Mouse (Mus musculus) adrenal gland, adult 18-20 months (tissue): Measurements from ENCODE around the gene Pitpnm3. TPM values are rescaled to one million over a fixed set of nuclear protein-coding genes. Genes with fewer than 3 reads are reported as not detected.
A peak's percentile ranks its signal among the peaks of the same experiment; 100 is the strongest.

ENCODE experiments used
- DNase-seq, 2 experiments: peaks; one replicate each; pipeline ENCODE4 v3.0.0; 2021 to 2022; ENCODE audit warnings: low spot score in 2 of 2
- total RNA-seq, 2 experiments: library from RNA; stranded (reverse); gene quantifications; 1 replicate in 1 of 2; 2 replicates in 1 of 2; pipeline ENCODE4 v1.2.3; 2021

The Pitpnm3 gene
- total RNA-seq, 2 experiments from 2014 or later = 3.3 to 7.6 TPM

DNA sequence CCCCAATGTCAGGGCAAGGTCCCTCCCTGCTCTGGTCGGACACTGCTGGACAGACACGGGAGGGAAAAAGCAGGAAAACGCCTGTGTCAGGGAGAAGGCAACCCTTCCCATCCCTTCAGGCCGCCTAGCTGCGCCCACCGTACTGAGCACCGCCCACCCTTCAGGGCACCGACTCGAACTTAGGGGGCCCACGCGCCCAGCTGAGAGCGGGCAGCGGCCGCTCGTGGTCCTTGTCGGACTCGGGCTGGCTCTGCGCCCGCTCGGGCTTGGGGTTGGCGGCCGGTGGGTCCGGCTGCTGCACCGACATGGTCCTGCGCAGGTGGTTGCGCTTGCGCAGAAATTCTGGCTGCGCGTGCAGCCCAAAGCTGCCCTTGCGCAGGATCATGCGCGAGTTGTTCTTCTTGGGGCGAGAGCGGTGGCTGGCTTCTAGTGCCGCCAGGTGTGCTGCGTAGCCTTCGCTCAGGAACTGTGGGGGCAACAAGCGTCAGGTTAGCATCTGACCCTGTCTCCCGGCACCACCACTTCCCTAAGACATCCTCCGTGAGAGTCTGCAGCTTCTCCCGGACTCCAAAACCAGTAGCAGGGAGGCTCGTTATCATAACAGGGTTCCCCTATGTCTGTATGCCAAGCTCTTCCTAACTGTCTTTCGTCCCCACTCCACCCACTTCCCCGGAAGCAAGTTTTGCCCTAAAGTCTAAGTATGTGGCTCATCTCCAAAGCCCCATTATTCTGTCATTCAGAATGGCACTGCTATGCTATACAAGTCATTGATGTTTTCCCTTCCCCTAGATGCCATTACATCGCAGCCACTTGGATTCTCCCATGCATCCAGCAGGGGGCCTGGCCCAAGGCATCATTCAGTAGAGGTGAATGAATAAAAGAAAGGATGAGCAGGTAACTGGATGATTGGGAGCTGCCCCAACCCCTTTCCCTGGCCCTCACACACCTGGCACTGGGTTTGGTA lies 84.4 kb downstream of the Pitpnm3 start:
- DNase-seq = no peak

GRCm38 (mm10) chr11:72050168-72050894 lies 85.2 kb downstream of the Pitpnm3 start:
- no peak for DNase-seq

DNA sequence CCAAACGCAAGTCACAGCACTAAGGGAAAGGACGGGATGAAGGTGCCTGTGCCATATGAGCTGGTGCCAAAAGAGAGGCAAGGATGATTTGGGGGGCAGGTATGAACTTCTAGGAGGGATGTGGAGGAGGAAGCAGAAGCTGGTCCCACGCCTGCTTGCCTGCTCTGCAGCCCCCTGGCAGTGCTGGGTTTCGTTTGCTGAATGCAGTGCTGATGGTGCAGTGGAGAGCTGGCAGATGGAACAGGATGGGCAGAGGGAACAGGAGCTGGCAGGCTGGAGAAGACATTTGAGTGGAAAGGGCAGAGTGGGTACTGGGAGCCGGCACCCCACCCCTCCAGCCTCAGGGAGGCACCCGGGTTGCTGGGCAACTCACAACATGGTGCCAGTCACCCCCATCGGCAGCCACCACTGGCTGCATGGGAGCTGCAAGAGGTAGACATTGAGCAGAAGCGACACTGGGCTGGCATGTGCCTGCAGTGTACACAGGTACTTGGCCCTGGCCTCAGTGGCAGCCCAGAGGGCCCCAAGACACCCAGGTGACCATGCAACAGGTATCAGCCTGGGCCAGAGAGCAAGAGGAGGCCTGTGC lies 86.3 kb downstream of the Pitpnm3 start:
- no peak for DNase-seq

DNA sequence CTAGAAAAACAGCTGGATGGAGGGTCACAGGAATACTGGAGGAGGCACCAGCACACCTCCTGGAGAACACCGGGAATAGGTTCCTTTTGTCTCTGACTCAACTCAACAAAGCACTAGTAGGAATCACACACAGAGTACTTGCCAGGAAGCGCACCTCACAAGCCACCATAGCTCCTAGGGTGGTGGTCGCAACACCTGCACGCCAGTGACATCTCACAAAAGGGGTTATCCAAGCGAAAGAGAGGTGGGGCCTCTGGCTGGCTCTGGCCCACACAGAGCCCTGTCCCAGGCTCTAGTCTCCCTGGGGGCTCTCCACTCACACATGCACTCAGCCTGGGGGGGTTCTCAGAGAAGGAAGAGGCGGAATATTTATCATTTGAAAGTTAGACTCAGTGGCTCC lies 86.8 kb downstream of the Pitpnm3 start:
- no peak for DNase-seq

GRCm38 (mm10) chr11:72044231-72044630 lies 91.3 kb downstream of the Pitpnm3 start:
- DNase-seq = no peak

- DNase-seq = peak in 1 of 2 experiments; percentile 27
Measured at GRCm38 (mm10) chr11:72042631-72043030, 92.9 kb downstream of the Pitpnm3 start.

- peak; percentile 75 to 76 for DNase-seq
Measured at GRCm38 (mm10) chr11:72041768-72042607, 93.6 kb downstream of the Pitpnm3 start, which contains the start of gene Pimreg. TSS of gene Pimreg (plus strand) at chr11:72042032.

GRCm38 (mm10) chr11:72041290-72041767 lies 94.2 kb downstream of the Pitpnm3 start:
- no peak for DNase-seq

- DNase-seq = no peak
Measured at GRCm38 (mm10) chr11:72039599-72040386, 95.8 kb downstream of the Pitpnm3 start.

- DNase-seq = peak; percentile 67 to 77
Measured at GRCm38 (mm10) chr11:72037996-72038395, 97.6 kb downstream of the Pitpnm3 start.

DNA sequence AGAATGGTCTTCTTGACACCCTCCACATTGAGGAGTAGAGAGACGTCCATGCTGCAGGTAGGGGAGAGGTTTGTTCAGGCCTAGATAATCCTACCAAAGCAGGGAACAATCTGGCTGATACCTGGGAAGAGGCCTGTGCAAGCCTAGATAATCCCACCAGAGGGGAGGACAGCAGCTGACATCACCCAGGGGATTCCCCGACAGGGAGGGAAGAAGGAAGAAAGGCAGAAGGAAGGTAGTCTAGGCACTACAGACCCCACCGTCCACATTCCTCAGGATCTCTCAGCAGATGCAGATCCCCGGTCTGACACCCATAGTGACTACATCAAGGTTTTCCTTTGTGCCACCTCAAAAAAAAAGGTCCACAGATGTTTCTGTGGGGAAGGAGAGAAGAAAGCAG lies 98.2 kb downstream of the Pitpnm3 start, which contains the start of gene Aipl1:
Gene Aipl1 (minus strand): TSS at position 101 of the 400 bp plus-strand sequence.
- DNase-seq = no peak

DNA sequence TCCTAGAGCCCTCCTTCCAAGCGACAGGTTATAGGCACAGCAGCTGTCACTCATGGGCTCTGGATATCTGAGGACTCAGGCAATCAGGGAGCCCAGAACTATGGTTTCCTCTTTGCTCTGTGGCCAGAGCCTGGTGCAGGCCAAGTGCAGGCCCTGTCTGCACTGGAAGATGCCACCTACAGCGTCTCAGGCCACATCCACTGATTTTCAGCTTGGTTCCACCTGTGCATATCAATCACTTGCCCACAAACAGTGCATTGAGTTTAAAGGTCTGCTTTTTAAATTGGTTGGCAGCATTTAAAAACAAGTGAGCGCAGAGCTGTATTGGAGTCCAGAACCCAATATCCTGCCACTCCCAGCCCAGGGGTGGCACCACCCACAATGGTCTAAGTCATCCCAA lies 103.0 kb downstream of the Pitpnm3 start:
- no peak for DNase-seq

- no peak for DNase-seq
Measured at GRCm38 (mm10) chr11:72032091-72032490, 103.5 kb downstream of the Pitpnm3 start.

DNA sequence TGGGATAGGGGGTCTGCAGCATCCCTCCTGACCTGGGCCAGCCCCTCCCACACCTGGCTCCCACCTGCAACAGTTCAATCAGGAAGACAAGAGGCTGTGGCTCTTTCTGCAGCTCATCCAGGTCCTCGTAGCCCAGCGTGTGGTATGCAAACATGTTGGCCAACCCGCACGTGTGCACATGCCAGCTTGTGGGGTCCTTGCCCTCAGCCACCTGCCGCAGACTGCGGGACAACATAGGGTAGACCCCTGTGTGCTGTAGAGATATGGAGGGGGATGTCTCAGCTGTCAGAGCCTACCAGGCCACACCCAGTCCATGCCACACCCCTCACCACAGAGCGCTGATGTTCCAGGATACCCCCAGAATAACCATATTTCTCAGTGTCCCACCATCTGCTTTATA lies 104.2 kb downstream of the Pitpnm3 start:
- no peak for DNase-seq

GRCm38 (mm10) chr11:72029143-72029542 lies 106.4 kb downstream of the Pitpnm3 start:
- DNase-seq = no peak

DNA sequence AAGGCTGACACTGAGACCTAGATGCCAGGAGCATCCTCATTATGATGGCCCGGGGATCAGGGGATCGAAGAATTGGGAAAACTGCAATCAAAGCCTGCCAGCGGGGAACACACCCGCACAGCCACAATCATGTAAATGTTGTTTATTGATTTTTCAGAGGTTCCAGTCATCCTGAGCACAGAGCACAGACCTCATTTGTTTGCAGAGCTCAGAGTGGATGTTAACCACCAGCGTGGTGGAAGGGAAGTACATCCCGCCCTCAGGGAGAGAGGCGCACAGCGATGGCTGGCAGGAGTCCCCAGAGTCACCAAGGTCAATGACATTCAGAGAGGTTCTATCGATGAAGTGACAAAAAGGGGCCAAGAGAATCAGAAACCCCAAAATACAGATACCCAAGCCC lies 107.7 kb downstream of the Pitpnm3 start:
- no peak for DNase-seq

DNA sequence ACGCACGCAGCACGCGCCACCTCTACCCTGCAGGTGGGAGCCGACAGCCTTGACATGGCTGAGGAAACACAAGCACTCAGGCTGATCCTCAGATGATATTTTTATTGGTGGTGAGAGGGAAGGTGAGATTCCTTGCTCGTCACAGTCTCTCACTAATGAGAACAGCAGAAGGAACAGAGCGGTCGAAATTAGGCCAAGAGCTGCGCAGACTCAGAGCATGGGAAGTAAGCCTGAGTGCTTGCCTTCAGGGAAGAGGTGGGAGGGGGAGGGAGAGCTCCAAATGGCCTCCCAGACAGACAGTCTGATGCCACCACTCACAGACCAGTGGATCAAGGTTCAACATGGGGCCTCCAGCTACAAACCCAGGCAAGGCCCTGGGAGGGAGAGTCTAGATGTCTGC lies 109.1 kb downstream of the Pitpnm3 start:
- DNase-seq = no peak

GRCm38 (mm10) chr11:72025843-72026242 lies 109.7 kb downstream of the Pitpnm3 start:
- no peak for DNase-seq

DNA sequence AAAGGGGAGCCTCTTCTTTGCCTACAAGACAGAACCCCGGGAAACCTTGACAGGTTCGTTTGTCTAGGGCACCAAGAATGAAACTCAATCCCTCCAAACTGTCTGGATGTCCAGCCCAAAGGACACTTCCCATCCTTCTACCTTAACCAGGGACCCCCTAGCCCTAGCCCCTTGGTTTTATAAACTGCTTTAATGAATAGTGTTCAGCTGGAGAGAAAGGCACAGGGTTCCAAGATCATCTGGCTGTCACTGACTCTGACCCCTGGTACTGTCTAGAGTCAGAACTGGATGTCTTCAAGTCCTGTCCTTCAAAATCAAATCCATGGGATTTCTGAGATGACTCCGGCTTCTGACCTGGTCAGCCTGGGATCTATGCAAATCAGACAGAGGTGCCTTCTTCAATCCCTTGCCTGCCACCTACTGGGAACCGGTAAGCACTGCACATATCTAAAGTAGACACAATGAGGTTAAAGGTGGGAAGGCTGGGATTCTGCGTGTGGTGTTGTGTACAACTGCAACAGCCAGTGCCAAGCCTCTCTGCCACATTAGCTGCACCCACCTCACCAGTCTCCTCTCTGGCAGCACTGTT lies 111.3 kb downstream of the Pitpnm3 start:
- peak; percentile 56 for DNase-seq
